ENCODE assay signal across 9 mouse cellular contexts in genomic region chr8:60889131-60889842, GRCm38 (mm10). TPM values are rescaled to one million over a fixed set of nuclear protein-coding genes. Genes with fewer than 3 reads are reported as not detected.
DNase-seq lines count a peak whose midpoint lies in the region; ATAC-seq lines count a peak whose summit lies in the region.
"Had no signal": no experiment of that assay in that cellular context is flagged by ENCODE, and none has a peak within 500 bp of the region (broad histone marks: within the 10 kb centered on the region; RNA-seq: fewer than 3 reads in every experiment).

No protein-coding gene starts in this region.

- 69% methylated on average over 11 of the region's 11 CpGs for WGBS in lung, embryonic 15.5 days
- WGBS in liver, embryonic 12.5 days (ENCODE audit: insufficient replicate concordance), result 72% methylated on average over 11 of the region's 11 CpGs
- WGBS in stomach, embryonic 15.5 days, result 79% methylated on average over 11 of the region's 11 CpGs

- H3K36me3 ChIP-seq in lung, embryonic 15.5 days, result no peaks in the 10 kb centered on the region
- peaks cover 26% of the 10 kb centered on the region for H3K36me3 ChIP-seq in liver, embryonic 12.5 days
- no peaks in the 10 kb centered on the region for H3K36me3 ChIP-seq in stomach, embryonic 15.5 days

- peak; percentile 21 for DNase-seq in CD4-positive, CD25-positive, alpha-beta regulatory T cell, adult 2 months (ENCODE audit: low read depth, low spot score)
- no peak for DNase-seq in lung, postnatal 25 days (ENCODE audit: low spot score)
- no peak for DNase-seq in cerebellum, adult 11 months

- H3K4me2 ChIP-seq in lung, embryonic 15.5 days, result peak overlapping the region; percentile 65
- H3K4me2 ChIP-seq in liver, embryonic 12.5 days, result peak overlapping the region; percentile 80
- H3K4me2 ChIP-seq in stomach, embryonic 15.5 days, result peak overlapping the region; percentile 70

- ATAC-seq in CD4-positive, CD25-positive, alpha-beta regulatory T cell, adult 4 months, result no peak
- ATAC-seq in lung, embryonic 15.5 days (ENCODE audit: borderline replicate concordance, extremely low read depth, low FRiP score, low TSS enrichment), result no peak
- ATAC-seq in liver, embryonic 12.5 days, result no peak
- no peak for ATAC-seq in stomach, embryonic 15.5 days (ENCODE audit: insufficient read depth, low FRiP score, low read depth)
- ATAC-seq in monocyte, adult 5-6 weeks (replicated peaks; ENCODE audit: insufficient number of reproducible peaks, low FRiP score, low TSS enrichment, poor library complexity, severe bottlenecking), result no peak

- no peaks in the 10 kb centered on the region for H3K9me3 ChIP-seq in lung, embryonic 15.5 days
- no peaks in the 10 kb centered on the region for H3K9me3 ChIP-seq in liver, embryonic 12.5 days (replicated peaks)
- H3K9me3 ChIP-seq in stomach, embryonic 15.5 days, result no peaks in the 10 kb centered on the region

- H3K9ac ChIP-seq in lung, embryonic 15.5 days, result no peak overlapping the region
- H3K9ac ChIP-seq in liver, embryonic 12.5 days, result peak overlapping the region; percentile 14; the same call in 1 of the 2 replicates
- no peak overlapping the region for H3K9ac ChIP-seq in stomach, embryonic 15.5 days
- H3K9ac ChIP-seq: lung, embryonic 14.5 days had no signal

- peaks cover 16% of the 10 kb centered on the region for H3K4me1 ChIP-seq in lung, embryonic 15.5 days
- peaks cover 33% of the 10 kb centered on the region for H3K4me1 ChIP-seq in liver, embryonic 12.5 days
- H3K4me1 ChIP-seq in stomach, embryonic 15.5 days, result 0 out of 2 replicates have a peak, but pooled peaks cover 4% of the 10 kb centered on the region

- H3K4me3 ChIP-seq in lung, embryonic 15.5 days, result no peak overlapping the region
- H3K4me3 ChIP-seq in liver, embryonic 12.5 days, result peak overlapping the region; percentile 78
- no peak overlapping the region for H3K4me3 ChIP-seq in stomach, embryonic 15.5 days (replicated peaks)

- no peaks in the 10 kb centered on the region for H3K27me3 ChIP-seq in lung, embryonic 15.5 days
- 0 out of 2 replicates have a peak, but pooled peaks cover 6% of the 10 kb centered on the region for H3K27me3 ChIP-seq in liver, embryonic 12.5 days (replicated peaks)
- H3K27me3 ChIP-seq in stomach, embryonic 15.5 days (replicated peaks), result no peaks in the 10 kb centered on the region

- no peak overlapping the region for H3K27ac ChIP-seq in lung, embryonic 15.5 days
- H3K27ac ChIP-seq in liver, embryonic 12.5 days, result no peak overlapping the region
- no peak overlapping the region for H3K27ac ChIP-seq in stomach, embryonic 15.5 days

RNA-seq across cellular contexts. Expression of gene Hpf1, which starts 0.9 kb away (rescaled TPM):
- polyA plus RNA-seq in CD4-positive, CD25-positive, alpha-beta regulatory T cell, adult 4 months (2017; shearing (Covaris generic)), result 10 to 100 TPM; 45.2 to 48.8 TPM
- 104 and 108 TPM in 2 replicates for polyA plus RNA-seq in lung, embryonic 15.5 days (2015; fragmentation: Nextera tagmentation; extraction: Ambion mirVana)
- 110 and 120 TPM in 2 replicates for polyA plus RNA-seq in liver, embryonic 12.5 days (2016; fragmentation: Nextera tagmentation; extraction: Ambion mirVana)
- polyA plus RNA-seq in stomach, embryonic 15.5 days (2015; fragmentation: Nextera tagmentation; extraction: Ambion mirVana), result 95.4 and 99.7 TPM in 2 replicates
- 51.8 to 65.0 TPM (median 55.0 TPM) in 3 replicates for total RNA-seq in monocyte, adult 5-6 weeks (2017)
